Mouse (Mus musculus): Measurements from ENCODE around the gene Ccdc13. TPM values are rescaled to one million over a fixed set of nuclear protein-coding genes. Genes with fewer than 3 reads are reported as not detected.

Ccdc13 gene
- not detected for polyA plus RNA-seq (2014; fragmentation: Illumina TruSeq; extraction: RNeasy Lipid Tissue Mini Kit (QIAGEN cat#74804); ENCODE audit: low read depth, low replicate concordance)

DNA sequence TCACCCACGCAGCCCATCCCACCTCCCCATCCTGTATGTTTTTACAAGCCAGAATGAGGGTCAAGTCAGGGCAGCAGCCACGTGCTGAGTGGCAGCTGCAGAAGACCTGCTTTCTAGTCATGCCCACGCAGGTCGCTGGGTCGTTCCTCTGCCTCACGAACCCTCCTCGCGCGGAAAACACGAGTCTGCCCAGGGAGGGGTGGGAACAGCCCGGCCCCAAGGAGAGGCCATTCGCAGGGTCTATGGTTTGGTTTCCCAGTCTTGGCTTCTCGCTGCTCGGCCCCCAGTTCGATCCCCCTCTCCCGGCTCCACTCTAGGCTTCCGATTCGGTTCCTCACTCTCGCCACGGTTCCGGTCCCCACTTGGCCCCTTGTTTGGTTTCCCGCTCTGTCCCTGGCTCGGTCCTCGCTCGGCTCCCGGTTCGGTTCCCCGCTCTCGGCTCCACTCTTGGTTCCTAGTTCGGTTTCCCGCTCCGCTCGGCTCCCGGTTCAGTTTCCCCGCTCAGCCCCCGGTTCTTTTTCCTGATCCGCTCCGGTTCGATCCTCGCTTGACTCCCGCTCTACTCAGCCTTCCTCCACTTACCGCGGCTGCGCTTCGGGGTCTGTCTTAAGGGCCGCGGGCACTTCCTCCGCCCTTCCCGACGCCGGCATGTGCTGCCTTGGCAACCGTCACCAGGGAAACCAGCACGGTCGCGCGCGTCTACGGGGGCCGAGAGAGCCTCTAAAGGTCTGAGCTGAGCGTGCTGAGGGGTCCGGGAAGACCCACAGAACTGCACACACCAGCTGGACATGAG, at the start of gene Ccdc13:
Gene Ccdc13, minus strand, starts transcription at position 633 of the 793 bp plus-strand sequence.

GRCm38 (mm10) chr9:121858153-121858488, 18.9 kb upstream of the Ccdc13 start, which contains the start of gene Higd1a:
Gene Higd1a (minus strand): TSS chr9:121858362.

DNA sequence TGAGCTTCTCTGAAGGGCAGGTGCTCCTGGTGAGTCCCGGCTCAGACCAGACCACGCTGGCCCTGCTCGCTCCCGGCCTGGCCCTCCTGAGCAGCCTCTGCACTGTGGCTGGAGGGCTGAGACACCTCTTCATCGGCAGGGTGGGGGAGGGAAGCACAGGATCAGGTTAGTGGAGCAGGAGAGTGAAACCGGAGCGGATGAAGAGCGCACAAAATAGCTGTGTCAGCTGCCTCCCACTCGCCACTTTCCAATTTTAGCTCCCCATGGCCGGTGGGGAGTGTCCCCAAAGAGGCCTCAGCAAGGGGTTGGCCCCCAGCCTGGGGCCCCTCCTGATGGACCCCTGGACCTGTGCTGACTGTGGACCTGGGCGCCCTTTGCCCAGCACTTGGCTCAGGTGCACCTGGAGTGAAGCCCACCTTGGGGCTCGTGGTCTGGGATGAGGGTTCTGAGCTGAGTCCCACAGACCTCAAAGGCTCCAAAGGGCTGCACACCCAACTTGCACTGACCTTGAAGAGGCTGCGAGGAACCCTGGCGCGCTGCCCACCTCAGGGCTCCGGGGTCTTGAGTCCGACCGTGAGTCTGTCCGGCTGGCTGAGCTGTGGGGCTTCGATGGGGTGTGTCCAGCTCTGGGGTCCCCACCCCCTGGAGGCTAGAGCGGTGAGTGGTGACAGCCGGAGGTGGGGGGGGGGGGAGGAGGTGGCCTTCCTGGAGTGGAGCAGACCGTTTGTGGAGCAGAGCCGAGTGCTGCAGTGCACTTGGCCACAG, 47.3 kb downstream of the Ccdc13 start, which contains the start of gene Hhatl:
Gene Hhatl, minus strand, starts transcription at position 751 of the 765 bp plus-strand sequence.

GRCm38 (mm10) chr9:121777484-121778065, 61.7 kb downstream of the Ccdc13 start, which contains the start of gene Klhl40:
Gene Klhl40 (plus strand): TSS chr9:121777607.

DNA sequence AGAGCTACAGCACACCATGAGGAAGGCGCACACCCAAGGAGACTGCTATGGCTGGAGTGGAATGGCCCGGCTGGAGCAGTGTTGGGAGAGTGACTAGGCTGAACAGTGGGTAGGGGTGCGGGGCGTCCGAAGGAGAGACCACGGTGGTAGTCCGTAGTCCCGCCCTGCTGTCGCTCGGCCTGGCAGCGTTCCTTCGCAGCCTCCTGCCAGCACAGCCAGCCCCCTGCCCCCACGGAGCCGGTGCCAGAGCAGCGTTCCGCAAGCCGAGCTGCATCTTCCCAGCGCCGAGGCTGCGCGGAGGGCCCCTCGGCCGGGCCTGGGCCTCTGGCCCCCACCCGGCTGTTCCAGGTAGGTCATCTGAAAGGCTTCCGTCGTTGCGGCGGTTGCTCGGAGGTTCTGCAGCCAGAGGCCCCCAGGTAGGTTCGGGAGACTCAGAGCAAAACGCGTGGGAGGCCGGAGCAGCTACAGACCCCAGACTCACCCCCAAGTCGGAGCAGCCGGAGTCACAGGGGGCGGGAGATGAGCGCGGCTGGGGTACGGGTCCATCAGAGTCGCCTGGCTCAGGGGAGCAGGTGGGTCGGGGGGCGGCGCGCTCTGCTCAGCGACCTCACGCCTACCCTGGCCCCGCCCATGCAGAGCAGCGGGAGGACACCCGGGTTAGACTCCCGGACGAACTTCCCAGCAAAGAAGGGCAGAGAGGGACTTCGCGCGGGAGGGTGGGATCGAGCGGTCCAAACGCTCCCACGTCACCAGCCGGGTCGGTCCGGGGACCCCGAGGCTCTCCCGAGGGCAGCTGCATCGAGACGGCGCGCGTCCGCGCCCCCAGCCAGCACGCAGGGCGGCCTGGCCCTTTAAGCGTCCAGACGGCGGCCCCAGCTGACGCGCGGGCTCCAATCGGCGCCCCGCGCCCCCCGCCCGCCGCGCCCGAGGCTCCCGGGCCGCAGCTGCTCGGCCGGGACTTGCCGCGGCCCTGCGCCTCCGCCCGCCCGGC, 79.9 kb downstream of the Ccdc13 start, which contains the start of gene Zfp651:
Gene Zfp651, plus strand, starts transcription at position 240 of the 991 bp plus-strand sequence.

Other genes starting within 250 kb of the Ccdc13 start
- not detected for gene Lyzl4, start 197.4 kb downstream of the Ccdc13 start, polyA plus RNA-seq (2014; fragmentation: Illumina TruSeq; extraction: RNeasy Lipid Tissue Mini Kit (QIAGEN cat#74804); ENCODE audit: low read depth, low replicate concordance)
- 3.7 TPM for gene Vipr1, start 196.7 kb downstream of the Ccdc13 start, polyA plus RNA-seq (2014; fragmentation: Illumina TruSeq; extraction: RNeasy Lipid Tissue Mini Kit (QIAGEN cat#74804); ENCODE audit: low read depth, low replicate concordance)
- gene Sec22c, start 134.0 kb downstream of the Ccdc13 start, polyA plus RNA-seq (2014; fragmentation: Illumina TruSeq; extraction: RNeasy Lipid Tissue Mini Kit (QIAGEN cat#74804); ENCODE audit: low read depth, low replicate concordance), result 4.9 TPM
- 61.1 TPM for gene Ss18l2, start 129.1 kb downstream of the Ccdc13 start, polyA plus RNA-seq (2014; fragmentation: Illumina TruSeq; extraction: RNeasy Lipid Tissue Mini Kit (QIAGEN cat#74804); ENCODE audit: low read depth, low replicate concordance)
- gene Nktr, start 120.3 kb downstream of the Ccdc13 start, polyA plus RNA-seq (2014; fragmentation: Illumina TruSeq; extraction: RNeasy Lipid Tissue Mini Kit (QIAGEN cat#74804); ENCODE audit: low read depth, low replicate concordance), result 45.9 TPM
- gene Zfp651, start 80.1 kb downstream of the Ccdc13 start, polyA plus RNA-seq (2014; fragmentation: Illumina TruSeq; extraction: RNeasy Lipid Tissue Mini Kit (QIAGEN cat#74804); ENCODE audit: low read depth, low replicate concordance), result not detected
- gene Klhl40, start 61.9 kb downstream of the Ccdc13 start, polyA plus RNA-seq (2014; fragmentation: Illumina TruSeq; extraction: RNeasy Lipid Tissue Mini Kit (QIAGEN cat#74804); ENCODE audit: low read depth, low replicate concordance), result not detected
- not detected for gene Hhatl, start 47.0 kb downstream of the Ccdc13 start, polyA plus RNA-seq (2014; fragmentation: Illumina TruSeq; extraction: RNeasy Lipid Tissue Mini Kit (QIAGEN cat#74804); ENCODE audit: low read depth, low replicate concordance)
- 68.1 TPM for gene Higd1a, start 18.9 kb upstream of the Ccdc13 start, polyA plus RNA-seq (2014; fragmentation: Illumina TruSeq; extraction: RNeasy Lipid Tissue Mini Kit (QIAGEN cat#74804); ENCODE audit: low read depth, low replicate concordance)
- 1.2 TPM for gene Ackr2, start 58.9 kb upstream of the Ccdc13 start, polyA plus RNA-seq (2014; fragmentation: Illumina TruSeq; extraction: RNeasy Lipid Tissue Mini Kit (QIAGEN cat#74804); ENCODE audit: low read depth, low replicate concordance)
- gene Cyp8b1, start 76.8 kb upstream of the Ccdc13 start, polyA plus RNA-seq (2014; fragmentation: Illumina TruSeq; extraction: RNeasy Lipid Tissue Mini Kit (QIAGEN cat#74804); ENCODE audit: low read depth, low replicate concordance), result 22.0 TPM
- gene Fam198a, start 111.5 kb upstream of the Ccdc13 start, polyA plus RNA-seq (2014; fragmentation: Illumina TruSeq; extraction: RNeasy Lipid Tissue Mini Kit (QIAGEN cat#74804); ENCODE audit: low read depth, low replicate concordance), result 3.1 TPM
- not detected for gene Pomgnt2, start 157.6 kb upstream of the Ccdc13 start, polyA plus RNA-seq (2014; fragmentation: Illumina TruSeq; extraction: RNeasy Lipid Tissue Mini Kit (QIAGEN cat#74804); ENCODE audit: low read depth, low replicate concordance)